Mouse (Mus musculus) olfactory bulb, adult 2 months (tissue): ENCODE results near the gene Nfe2l1. TPM values are rescaled to one million over a fixed set of nuclear protein-coding genes. Genes with fewer than 3 reads are reported as not detected.
"Not testable (repeated sequence)": the region's sequence is repeated elsewhere in the genome, so short reads cannot be mapped to it uniquely, and the experiment has no call there.

ENCODE experiments used
- H3K27ac ChIP-seq: fragments of 200-500 bp; 2 replicates; pipeline ENCODE4 v1.5.1; 2012; ENCODE audit warnings: low read depth, low read length; ENCODE audit not compliant: insufficient read depth
- H3K4me1 ChIP-seq: fragments of 200-500 bp; 2 replicates; pipeline ENCODE4 v1.6.1; 2012; ENCODE audit warnings: low read length; ENCODE audit not compliant: control insufficient read depth, insufficient read depth
- H3K4me3 ChIP-seq: fragments of 200-500 bp; 2 replicates; pipeline ENCODE4 v1.5.1; 2012; ENCODE audit warnings: mild to moderate bottlenecking, low read depth, low read length, moderate library complexity; ENCODE audit not compliant: insufficient read depth
- CTCF ChIP-seq: fragments of 200-500 bp; IDR thresholded peaks from 2 replicates; pipeline ENCODE4 v1.5.1; 2012; ENCODE audit warnings: low read depth, mild to moderate bottlenecking, low read length, moderate library complexity; ENCODE audit not compliant: insufficient read depth
- POLR2A ChIP-seq: fragments of 200-500 bp; IDR thresholded peaks from 2 replicates; pipeline ENCODE4 v1.6.1; 2012; ENCODE audit warnings: mild to moderate bottlenecking, low read depth, low read length, moderate library complexity; ENCODE audit not compliant: insufficient read depth
- WGBS: fragments of 180-500 bp; shearing (Covaris S2); methylation state at CpG from one replicate; pipeline ENCODE4 v1.1.7; 2018; 5-methylcytosine and 5-hydroxymethylcytosine counted together
- polyA plus RNA-seq: library from polyadenylated mRNA; stranded (reverse); fragments of >200 nt; gene quantifications from 2 replicates; pipeline ENCODE4 v1.2.4, GENCODE M21; 2012; ENCODE audit warnings: low replicate concordance; ENCODE audit not compliant: missing spikeins, insufficient read depth, insufficient read length

The Nfe2l1 gene
- polyA plus RNA-seq, 1 experiment = not detected

DNA sequence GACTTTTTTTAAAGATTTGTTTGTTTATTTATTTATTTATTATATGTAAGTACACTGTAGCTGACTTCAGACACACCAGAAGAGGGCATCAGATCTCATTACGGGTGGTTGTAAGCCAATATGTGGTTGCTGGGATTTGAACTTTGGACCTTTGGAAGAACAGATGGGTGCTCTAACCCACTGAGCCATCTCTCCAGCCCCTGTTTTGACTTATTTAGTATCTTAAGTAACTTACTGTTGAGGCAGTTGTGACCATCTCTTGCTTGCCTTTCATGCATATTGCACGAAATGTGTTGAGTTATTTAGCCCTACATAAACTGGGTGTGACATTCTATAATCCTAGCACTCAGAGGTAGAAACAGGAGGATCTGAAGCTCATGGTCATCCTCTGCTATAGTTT lies 30.3 kb downstream of the Nfe2l1 start:
- Histone ChIP-seq H3K27ac (no peak overlapping the region), H3K4me1 (no peaks in the 10 kb centered on the region), H3K4me3 (no peak overlapping the region)
- TF ChIP-seq POLR2A = no peak
- 90% methylated on average over 2 of the region's 2 CpGs for WGBS

DNA sequence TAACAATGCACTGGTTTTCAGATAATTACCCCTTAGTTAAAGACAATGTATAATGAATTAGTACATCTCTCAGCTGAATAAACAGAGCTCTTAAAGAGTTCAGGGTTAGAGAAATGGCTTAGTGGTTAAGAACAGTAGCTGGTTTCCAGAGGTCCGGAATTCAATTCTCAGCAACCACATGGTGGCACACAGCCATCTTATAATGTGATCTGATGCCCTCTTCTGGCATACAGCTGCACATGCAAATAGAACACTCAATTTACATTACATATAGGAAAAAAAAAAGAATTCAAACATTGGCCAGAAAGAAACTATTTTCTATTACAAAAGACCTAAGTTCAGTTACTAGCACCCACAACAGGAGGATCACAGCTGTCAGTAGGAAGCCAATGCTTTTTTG lies 33.2 kb downstream of the Nfe2l1 start:
- no peak overlapping the region for H3K27ac ChIP-seq
- TF ChIP-seq CTCF = no peak
- TF ChIP-seq POLR2A = no peak
- WGBS = 48% methylated on average over 1 of the region's 1 CpGs
- H3K4me3 ChIP-seq = no peak overlapping the region
- no peaks in the 10 kb centered on the region for H3K4me1 ChIP-seq

DNA sequence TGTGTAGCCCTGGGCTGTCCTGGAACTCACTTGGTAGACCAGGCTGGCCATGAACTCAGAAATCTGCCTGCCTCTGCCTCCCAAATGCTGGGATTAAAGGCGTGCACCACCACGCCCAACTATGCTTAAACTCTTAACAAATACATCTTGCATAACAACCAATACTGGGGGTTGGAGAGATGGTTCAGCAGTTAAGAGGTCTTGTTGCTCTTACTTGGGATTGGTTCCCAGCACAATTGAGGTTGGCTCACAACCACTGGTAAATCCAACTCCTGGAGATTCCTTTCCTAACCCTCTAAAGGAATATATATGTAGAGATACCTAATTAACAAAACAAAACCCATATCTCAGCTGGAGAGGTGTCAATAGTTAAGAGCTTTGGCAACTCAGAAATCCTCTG lies 33.7 kb downstream of the Nfe2l1 start:
- Histone ChIP-seq H3K4me3 (no peak overlapping the region), H3K4me1 (no peaks in the 10 kb centered on the region), H3K27ac (no peak overlapping the region)
- whole genome bisulfite sequencing = 99% methylated on average over 2 of the region's 2 CpGs
- TF ChIP-seq CTCF (no peak), POLR2A (no peak)

DNA sequence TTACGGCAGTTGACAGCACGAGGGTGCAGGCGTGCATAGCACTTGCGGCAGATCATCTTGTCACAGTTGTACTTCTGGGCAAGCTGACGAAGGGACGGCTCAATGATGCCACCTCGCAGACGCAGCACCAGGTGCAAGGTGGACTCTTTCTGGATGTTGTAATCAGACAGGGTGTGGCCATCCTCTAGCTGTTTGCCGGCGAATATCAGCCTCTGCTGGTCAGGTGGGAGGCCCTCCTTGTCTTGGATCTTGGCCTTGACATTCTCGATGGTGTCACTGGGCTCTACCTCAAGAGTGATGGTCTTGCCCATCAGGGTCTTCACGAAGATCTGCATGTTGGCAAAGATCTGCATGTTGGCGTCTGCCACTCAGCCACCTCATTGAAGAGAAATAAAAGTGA lies 34.3 kb downstream of the Nfe2l1 start:
- H3K27ac ChIP-seq = no peak overlapping the region
- 94% methylated on average over 13 of the region's 13 CpGs for WGBS
- no peak for TF ChIP-seq POLR2A
- TF ChIP-seq CTCF = no peak
- H3K4me3 ChIP-seq = no peak overlapping the region
- H3K4me1 ChIP-seq = peaks cover 2% of the 10 kb centered on the region; the same call in 1 of the 2 replicates

DNA sequence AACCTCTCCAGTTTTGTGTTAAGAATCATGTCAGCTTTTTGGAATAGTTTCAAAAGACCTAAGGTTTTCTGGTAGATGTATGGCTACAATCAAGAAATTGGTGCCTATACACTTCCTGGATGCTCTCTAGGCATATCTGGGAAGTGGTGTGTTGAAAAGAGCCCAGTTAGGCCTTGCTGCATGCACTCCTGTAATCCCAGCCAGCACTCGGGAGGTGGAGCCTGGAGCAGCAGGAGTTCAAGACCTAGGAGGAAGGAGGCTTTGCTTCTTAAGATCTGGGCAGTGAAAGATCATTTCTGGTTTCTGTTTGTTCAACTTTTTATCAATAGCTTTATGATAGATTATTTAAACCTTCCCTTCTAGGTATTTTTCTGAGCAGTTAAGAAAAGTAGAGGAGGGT lies 39.1 kb downstream of the Nfe2l1 start:
- 16% methylated on average over 1 of the region's 1 CpGs for WGBS
- H3K4me3 ChIP-seq = no peak overlapping the region
- H3K4me1 ChIP-seq = peaks cover 7% of the 10 kb centered on the region; the same call in 1 of the 2 replicates
- no peak for TF ChIP-seq POLR2A
- no peak for TF ChIP-seq CTCF
- H3K27ac ChIP-seq = no peak overlapping the region

DNA sequence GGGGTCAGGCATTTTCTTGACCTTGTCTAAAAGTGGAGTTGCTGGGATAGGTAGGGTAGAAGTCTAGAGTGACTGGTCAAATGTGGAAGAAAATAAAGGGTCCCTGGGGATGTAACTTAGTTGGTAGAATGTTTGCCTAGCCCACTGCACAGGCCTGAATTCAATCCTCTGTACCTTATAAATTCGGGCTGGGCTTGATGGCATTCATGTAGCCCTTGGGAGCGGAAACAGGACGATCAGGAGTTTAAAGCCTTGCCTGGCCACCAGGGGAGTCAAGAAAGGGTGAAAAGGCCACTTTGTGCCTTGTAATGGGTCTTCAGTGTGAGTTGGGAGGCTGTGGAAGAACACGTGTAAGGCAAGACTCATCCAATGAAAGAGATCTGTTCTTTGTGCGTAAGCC lies 39.8 kb downstream of the Nfe2l1 start:
- 11% methylated on average over 5 of the region's 5 CpGs for WGBS
- TF ChIP-seq CTCF (no peak), POLR2A (no peak)
- H3K4me1 ChIP-seq = peaks cover 7% of the 10 kb centered on the region; the same call in 1 of the 2 replicates
- no peak overlapping the region for H3K27ac ChIP-seq
- peak overlapping the region; percentile 77 for H3K4me3 ChIP-seq

DNA sequence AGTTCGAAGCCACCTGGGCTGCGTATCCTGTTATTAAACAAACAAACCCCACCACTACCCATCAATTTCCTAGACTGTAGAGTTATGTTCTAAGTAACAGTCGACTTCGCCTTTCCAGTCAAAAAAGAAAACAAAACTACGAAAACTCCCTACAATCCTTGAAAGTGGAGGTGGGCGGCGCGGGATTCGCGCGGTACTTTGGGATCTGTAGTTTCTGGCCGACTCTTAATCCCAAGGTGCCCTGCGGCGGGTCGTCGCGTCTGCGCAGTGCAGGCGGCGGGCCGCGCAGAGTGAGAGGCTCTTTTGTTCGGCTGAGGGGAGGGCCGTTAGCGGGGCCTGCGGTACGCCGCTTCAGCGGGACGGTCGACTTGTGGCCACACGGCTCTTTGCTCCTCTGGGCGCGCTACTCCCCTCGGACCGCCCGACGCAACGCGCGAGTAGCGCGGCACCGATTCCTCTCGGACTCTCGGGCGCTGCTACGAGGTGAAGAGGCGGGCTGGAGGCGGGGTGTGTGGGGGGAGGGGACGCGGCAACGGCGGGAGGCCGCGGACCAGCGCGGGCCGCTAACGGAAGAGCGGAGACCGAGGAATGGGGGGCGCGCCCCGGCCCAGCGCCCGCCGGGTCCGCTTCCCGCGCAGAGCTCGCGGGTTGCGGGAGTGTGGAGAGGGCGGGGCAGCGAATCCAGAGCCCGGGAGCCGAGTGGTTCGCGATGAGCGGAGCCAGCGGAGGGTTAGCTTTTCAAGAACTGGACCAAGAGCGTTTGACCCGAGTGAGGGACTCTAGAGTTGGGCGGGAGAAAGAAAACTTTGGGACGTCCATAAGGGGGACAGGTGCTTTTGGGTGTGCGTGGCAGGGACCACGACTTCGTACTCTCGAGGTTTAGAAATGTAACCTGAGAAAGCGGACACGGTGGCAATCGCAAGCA lies 40.6 kb downstream of the Nfe2l1 start, which contains the start of gene Cbx1:
TSS of gene Cbx1 (plus strand) at position 257 of the 925 bp plus-strand sequence.
- H3K4me3 ChIP-seq = peak within 1 kb of the TSS; percentile 77
- TF ChIP-seq CTCF = no peak
- TF ChIP-seq POLR2A = peak; percentile 86
- H3K4me1 ChIP-seq = peaks cover 7% of the 10 kb centered on the region; the same call in 1 of the 2 replicates
- peak within 1 kb of the TSS; percentile 56 for H3K27ac ChIP-seq
- WGBS = 2% methylated on average over 93 of the region's 93 CpGs

DNA sequence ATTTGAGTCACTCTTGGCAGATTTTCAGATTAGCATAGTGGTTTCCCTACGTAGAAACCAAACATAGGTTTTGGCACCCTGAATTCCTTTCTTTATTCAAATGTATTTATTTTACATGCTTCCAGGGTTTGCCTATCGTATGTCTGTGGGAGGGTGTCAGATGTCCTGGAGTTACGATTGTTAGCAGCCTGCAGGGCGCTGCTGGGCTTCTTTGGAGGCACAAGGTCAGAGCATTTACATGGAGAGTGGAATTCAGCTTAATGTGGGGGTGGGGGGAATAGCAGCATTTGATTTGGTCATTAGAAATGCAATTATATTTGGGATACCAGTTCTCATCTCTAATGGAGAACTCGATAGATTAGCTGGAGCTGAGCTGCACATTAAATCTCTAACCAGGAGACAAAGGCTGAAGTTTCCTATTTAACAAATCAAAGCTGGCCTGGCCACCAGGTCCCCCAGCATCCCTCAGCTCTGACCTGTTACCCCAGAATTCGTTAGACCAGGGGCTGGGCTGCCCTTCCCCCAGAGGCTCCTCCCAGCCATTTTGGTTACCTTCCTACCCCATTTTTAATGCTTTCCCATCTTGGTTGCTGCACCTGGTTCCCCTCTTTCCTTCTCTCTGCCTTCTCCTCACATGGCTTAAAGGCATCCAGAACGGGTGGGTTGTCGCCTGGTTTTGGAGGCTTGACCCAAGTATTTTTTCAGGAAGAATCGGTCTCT lies 42.9 kb downstream of the Nfe2l1 start:
- TF ChIP-seq POLR2A (no peak), CTCF (no peak)
- WGBS = 46% methylated on average over 9 of the region's 9 CpGs
- Histone ChIP-seq H3K4me3 (no peak overlapping the region), H3K27ac (no peak overlapping the region), H3K4me1 (peaks cover 7% of the 10 kb centered on the region; the same call in 1 of the 2 replicates)

DNA sequence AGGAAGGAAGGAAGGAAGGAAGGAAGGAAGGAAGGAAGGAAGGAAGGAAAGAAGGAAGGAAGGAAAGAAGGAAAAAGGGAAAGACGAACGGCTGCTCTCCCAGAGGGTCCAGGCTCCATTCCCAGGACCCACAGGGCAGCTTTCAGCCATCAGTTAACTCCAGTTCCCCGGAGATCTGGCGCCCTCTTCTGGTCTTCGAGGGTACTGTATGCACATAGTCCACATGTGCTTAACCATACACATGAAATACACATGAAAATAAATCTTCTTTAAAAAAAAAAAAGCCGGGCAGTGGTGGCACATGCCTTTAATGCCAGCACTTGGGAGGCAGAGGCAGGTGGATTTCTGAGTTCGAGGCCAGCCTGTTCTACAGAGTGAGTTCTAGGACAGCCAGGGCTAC lies 44.9 kb downstream of the Nfe2l1 start:
- not testable (repeated sequence) for H3K4me1 ChIP-seq, H3K27ac ChIP-seq, H3K4me3 ChIP-seq
- WGBS = 14% methylated on average over 7 of the region's 7 CpGs
